Mouse (Mus musculus) midbrain, embryonic 16.5 days (tissue): ENCODE data around the gene Aspg. TPM values are rescaled to one million over a fixed set of nuclear protein-coding genes. Genes with fewer than 3 reads are reported as not detected.

Experiments
- ATAC-seq: fragments of 200-750 bp; cut with Nextera tagmentation; 2 replicates; pipeline ENCODE4 v1.8.0; 2017; ENCODE audit warnings: moderate TSS enrichment
- H3K27ac ChIP-seq: fragments of 300-500 bp; sonication (generic); 2 replicates; pipeline ENCODE4 v1.5.1; 2014; ENCODE audit warnings: mild to moderate bottlenecking, low read length, mixed read lengths
- H3K27me3 ChIP-seq: fragments of 300-500 bp; sonication (generic); 2 replicates; pipeline ENCODE4 v1.6.1; 2014; ENCODE audit warnings: low read depth, low read length, mixed read lengths; ENCODE audit not compliant: control insufficient read depth, insufficient read depth
- H3K36me3 ChIP-seq: fragments of 300-500 bp; sonication (generic); 2 replicates; pipeline ENCODE4 v1.6.1; 2014; ENCODE audit warnings: mild to moderate bottlenecking, low read length, moderate library complexity, mixed read lengths; ENCODE audit not compliant: control insufficient read depth, insufficient read depth
- H3K4me1 ChIP-seq: fragments of 300-500 bp; sonication (generic); 2 replicates; pipeline ENCODE4 v1.6.1; 2014; ENCODE audit warnings: mild to moderate bottlenecking, low read length, mixed read lengths; ENCODE audit not compliant: control insufficient read depth, insufficient read depth
- H3K4me2 ChIP-seq: fragments of 300-500 bp; sonication (generic); 2 replicates; pipeline ENCODE4 v1.6.1; 2014; ENCODE audit warnings: mild to moderate bottlenecking, low read length, mixed read lengths
- H3K4me3 ChIP-seq: fragments of 300-500 bp; sonication (generic); 2 replicates; pipeline ENCODE4 v1.5.1; 2014; ENCODE audit warnings: low read depth, mild to moderate bottlenecking, low read length, moderate library complexity, mixed read lengths
- H3K9ac ChIP-seq: fragments of 300-500 bp; sonication (generic); 2 replicates; pipeline ENCODE4 v1.6.1; 2014; ENCODE audit warnings: low read depth, low read length, mixed read lengths
- H3K9me3 ChIP-seq: fragments of 300-500 bp; sonication (generic); replicated peaks from 2 replicates; pipeline ENCODE4 v1.6.1; 2014; ENCODE audit warnings: mild to moderate bottlenecking, low read length, mixed read lengths; ENCODE audit not compliant: control insufficient read depth, poor library complexity, severe bottlenecking
- WGBS: fragments of 180-500 bp; shearing (Covaris S2); extraction: QIAGEN DNeasy Blood & Tissue Kit; methylation state at CpG from one replicate; pipeline ENCODE4 v1.1.7; 2014; 5-methylcytosine and 5-hydroxymethylcytosine counted together
- polyA plus RNA-seq: library from polyadenylated mRNA; unstranded; fragments of >200 nt; fragmentation: Nextera tagmentation; extraction: Ambion mirVana; gene quantifications from 2 replicates; pipeline ENCODE4 v1.2.1, GENCODE M21; 2015

The Aspg gene
- polyA plus RNA-seq, 1 experiment from 2014 or later, result 0.74 TPM

DNA sequence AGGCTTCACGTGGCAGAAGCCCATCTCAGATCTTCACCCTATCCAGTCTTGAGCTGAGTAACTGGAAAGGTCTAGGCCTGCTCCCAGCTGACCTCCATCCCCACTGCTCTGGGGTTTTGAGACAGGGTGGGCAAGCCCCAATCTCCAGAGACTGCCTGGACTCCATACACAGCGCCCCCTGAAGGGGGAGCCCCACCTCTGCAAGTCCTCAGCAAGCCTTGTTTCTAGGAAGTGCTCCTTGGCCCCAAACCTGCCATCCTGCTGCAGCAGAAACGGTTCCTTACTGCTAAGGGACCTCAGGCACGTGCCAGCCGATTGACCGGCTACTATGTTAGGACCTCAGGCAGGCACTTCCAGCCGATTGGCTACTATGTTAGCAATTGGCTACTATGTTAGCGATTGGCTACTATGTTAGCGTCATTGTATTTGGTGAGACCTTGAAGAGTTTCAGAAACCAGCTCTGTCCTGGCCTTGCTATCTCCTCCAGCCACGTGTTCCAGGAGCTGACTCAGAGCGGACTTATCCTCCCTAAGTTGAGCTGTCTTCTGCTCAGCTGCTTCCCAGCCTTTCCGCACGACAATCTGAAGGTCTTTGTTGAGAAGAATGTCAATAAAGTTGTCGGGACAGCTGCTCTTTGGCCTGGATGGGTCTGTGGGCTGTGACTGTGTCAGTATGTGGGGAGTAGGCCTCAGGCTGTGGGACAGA, 20.6 kb downstream of the Aspg start:
- no peak for ATAC-seq
- WGBS, result 61% methylated on average over 14 of the region's 14 CpGs
- Histone ChIP-seq H3K27me3 (peaks cover 19% of the 10 kb centered on the region), H3K9ac (no peak overlapping the region), H3K4me3 (no peak overlapping the region), H3K4me2 (no peak overlapping the region), H3K4me1 (0 out of 2 replicates have a peak, but pooled peaks cover 4% of the 10 kb centered on the region), H3K9me3 (no peaks in the 10 kb centered on the region), H3K36me3 (no peaks in the 10 kb centered on the region), H3K27ac (no peak overlapping the region)

DNA sequence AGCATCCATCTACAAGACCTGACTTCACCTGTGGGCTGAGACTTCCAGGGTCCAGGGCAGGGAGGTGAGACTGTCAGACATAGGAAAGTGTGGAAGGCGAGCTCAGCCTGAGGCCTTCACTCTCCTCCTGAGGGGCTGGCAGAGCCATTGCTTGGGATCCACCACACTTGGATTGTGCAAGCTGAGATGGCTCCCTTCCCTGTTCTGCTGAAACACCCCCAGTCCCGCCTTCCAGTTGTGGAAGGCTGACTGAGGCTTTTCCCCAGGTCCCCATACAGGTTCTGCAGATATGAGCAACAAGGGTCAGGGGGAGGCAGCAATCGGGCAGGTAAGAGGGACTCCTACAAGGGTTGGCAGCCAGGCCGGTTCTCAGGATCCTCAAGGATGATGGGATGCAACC, 22.0 kb downstream of the Aspg start:
- no peak for ATAC-seq
- 78% methylated on average over 4 of the region's 4 CpGs for WGBS
- peaks cover 28% of the 10 kb centered on the region for H3K27me3 ChIP-seq

GRCm38 (mm10) chr12:112129300-112129856, 22.9 kb downstream of the Aspg start:
- H3K4me1 ChIP-seq, result 0 out of 2 replicates have a peak, but pooled peaks cover 4% of the 10 kb centered on the region
- no peak for ATAC-seq
- WGBS, result 63% methylated on average over 6 of the region's 6 CpGs
- no peaks in the 10 kb centered on the region for H3K36me3 ChIP-seq
- no peak overlapping the region for H3K4me2 ChIP-seq
- H3K4me3 ChIP-seq, result no peak overlapping the region
- H3K27ac ChIP-seq, result no peak overlapping the region
- peaks cover 28% of the 10 kb centered on the region for H3K27me3 ChIP-seq
- H3K9ac ChIP-seq, result no peak overlapping the region
- no peaks in the 10 kb centered on the region for H3K9me3 ChIP-seq

More for the DNA sequence above, 22.0 kb downstream of the Aspg start:
- Histone ChIP-seq H3K4me1 (0 out of 2 replicates have a peak, but pooled peaks cover 4% of the 10 kb centered on the region), H3K4me2 (no peak overlapping the region), H3K27ac (no peak overlapping the region), H3K36me3 (no peaks in the 10 kb centered on the region), H3K9ac (no peak overlapping the region), H3K4me3 (no peak overlapping the region), H3K9me3 (no peaks in the 10 kb centered on the region)

DNA sequence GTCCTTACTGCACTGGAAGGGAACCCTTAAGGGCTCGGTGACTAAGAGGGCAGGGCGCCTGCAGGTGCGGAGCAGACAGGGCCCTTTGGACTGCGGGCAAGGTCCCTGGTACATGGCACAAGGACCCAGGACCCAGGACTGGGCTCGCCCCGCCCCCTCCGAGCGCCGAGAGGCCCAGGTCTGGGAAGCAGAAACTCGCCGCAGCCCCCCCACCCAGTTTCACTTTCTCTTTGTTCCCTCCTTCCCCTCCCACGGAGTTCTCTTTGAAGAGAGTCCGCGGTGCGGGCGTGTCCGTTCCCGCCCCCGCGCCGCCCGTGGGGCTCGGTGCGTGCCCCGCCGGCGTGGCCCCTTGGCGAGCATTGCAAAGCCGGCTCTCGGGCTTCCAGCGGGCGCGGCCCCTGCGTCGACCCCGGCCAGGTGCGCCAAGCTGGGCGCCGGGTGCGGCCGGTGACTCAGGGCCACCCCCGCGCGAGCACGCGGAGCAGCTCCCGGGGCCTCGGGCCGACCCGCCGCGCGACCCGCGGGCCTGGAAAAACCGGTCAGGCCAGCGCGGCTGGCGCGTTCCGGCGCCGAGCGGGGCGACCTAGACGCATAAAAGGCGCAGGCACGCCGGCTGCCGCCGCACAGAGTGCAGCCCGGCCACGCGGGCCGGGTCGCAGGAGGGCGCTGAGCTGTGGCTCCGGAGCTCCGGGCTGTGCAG, 23.8 kb downstream of the Aspg start:
- Histone ChIP-seq H3K9me3 (no peaks in the 10 kb centered on the region), H3K4me3 (peak overlapping the region; percentile 51), H3K4me2 (peak overlapping the region; percentile 93), H3K36me3 (no peaks in the 10 kb centered on the region), H3K9ac (peak overlapping the region; percentile 69), H3K4me1 (0 out of 2 replicates have a peak, but pooled peaks cover 4% of the 10 kb centered on the region), H3K27ac (no peak overlapping the region), H3K27me3 (peaks cover 28% of the 10 kb centered on the region)
- peak; percentile 60; the same call in 1 of the 2 replicates for ATAC-seq
- 1% methylated on average over 69 of the region's 79 CpGs for WGBS

- H3K27me3 ChIP-seq, result peaks cover 28% of the 10 kb centered on the region
- no peak overlapping the region for H3K27ac ChIP-seq
- peak overlapping the region; percentile 93 for H3K4me2 ChIP-seq
- 0 out of 2 replicates have a peak, but pooled peaks cover 4% of the 10 kb centered on the region for H3K4me1 ChIP-seq
- H3K9ac ChIP-seq, result no peak overlapping the region
- peak overlapping the region; percentile 51 for H3K4me3 ChIP-seq
- H3K9me3 ChIP-seq, result no peaks in the 10 kb centered on the region
- WGBS, result 12% methylated on average over 32 of the region's 32 CpGs
- ATAC-seq, result no peak
- H3K36me3 ChIP-seq, result no peaks in the 10 kb centered on the region
Measured at GRCm38 (mm10) chr12:112130957-112131356, 24.5 kb downstream of the Aspg start.

GRCm38 (mm10) chr12:112140231-112140630, 33.8 kb downstream of the Aspg start:
- Histone ChIP-seq H3K4me1 (peaks cover 13% of the 10 kb centered on the region), H3K4me3 (no peak overlapping the region), H3K9ac (no peak overlapping the region), H3K36me3 (no peaks in the 10 kb centered on the region), H3K27ac (no peak overlapping the region), H3K4me2 (no peak overlapping the region), H3K9me3 (no peaks in the 10 kb centered on the region), H3K27me3 (peaks cover 19% of the 10 kb centered on the region)
- 13% methylated on average over 5 of the region's 5 CpGs for WGBS
- ATAC-seq, result no peak

GRCm38 (mm10) chr12:112140745-112141144, 34.3 kb downstream of the Aspg start:
- no peak for ATAC-seq
- no peaks in the 10 kb centered on the region for H3K9me3 ChIP-seq
- no peak overlapping the region for H3K27ac ChIP-seq
- no peaks in the 10 kb centered on the region for H3K36me3 ChIP-seq
- H3K4me2 ChIP-seq, result no peak overlapping the region
- H3K27me3 ChIP-seq, result peaks cover 19% of the 10 kb centered on the region
- no peak overlapping the region for H3K9ac ChIP-seq
- no peak overlapping the region for H3K4me3 ChIP-seq
- WGBS, result 64% methylated on average over 7 of the region's 7 CpGs
- H3K4me1 ChIP-seq, result peaks cover 16% of the 10 kb centered on the region

DNA sequence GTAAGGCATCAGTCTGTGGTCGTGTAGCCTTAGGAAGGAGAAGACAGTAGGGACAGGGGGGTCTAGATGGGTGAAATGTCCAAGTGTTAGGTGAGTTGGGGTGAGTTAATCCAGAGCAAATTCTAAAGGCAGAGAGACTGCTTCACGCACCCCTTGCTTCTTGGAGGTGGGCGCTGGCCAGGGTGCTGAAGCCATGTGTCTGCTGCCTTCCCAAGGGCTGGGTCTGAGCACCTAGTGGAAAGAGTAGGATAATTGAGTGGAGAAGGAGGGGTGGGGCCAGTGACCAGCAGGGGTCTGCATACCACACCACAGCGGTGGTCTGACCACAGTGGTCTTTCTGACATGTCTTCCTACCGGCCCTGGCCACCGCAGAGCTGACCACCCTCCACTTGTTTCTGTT, 34.8 kb downstream of the Aspg start:
- Histone ChIP-seq H3K9me3 (no peaks in the 10 kb centered on the region), H3K9ac (no peak overlapping the region), H3K4me2 (no peak overlapping the region), H3K27me3 (peaks cover 21% of the 10 kb centered on the region), H3K27ac (no peak overlapping the region), H3K4me3 (no peak overlapping the region), H3K36me3 (no peaks in the 10 kb centered on the region), H3K4me1 (peaks cover 22% of the 10 kb centered on the region)
- ATAC-seq, result no peak
- WGBS, result 22% methylated on average over 6 of the region's 6 CpGs
